ENCODE assay signal across 9 mouse cellular contexts in the genomic region with DNA sequence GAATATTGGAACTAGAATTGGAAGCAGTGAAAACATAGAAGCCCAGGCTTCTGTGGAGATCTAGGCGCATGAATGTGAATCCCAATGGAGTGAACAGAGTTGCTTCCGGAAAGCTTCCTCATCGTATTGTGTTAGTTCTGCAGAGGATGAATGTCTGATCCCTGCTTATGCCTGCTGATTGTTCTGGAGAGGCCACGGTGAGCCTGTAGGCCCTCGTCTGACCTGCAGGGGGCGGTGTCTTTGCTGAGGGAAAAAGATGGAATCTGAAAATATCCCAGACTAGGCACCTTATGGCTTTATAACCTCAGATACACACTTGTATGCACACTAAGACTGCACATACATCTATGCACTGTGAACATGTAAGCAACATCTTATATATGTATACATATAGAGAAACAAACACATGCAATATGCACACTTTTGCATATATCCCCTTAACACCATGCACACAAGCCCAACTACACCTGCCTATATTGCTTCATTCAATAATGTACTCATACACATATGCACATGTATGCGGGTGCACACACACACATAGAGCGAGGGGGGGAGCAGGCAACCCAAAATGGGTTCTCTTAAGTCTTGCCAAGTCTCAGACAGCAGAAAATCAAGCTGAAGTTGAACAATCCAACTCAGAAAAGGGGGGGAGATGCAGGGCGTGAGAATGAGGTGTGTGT.
DNase-seq lines count a peak whose midpoint lies in the region; ATAC-seq and TF ChIP-seq lines count a peak whose summit lies in the region.
"Had no signal": no experiment of that assay in that cellular context is flagged by ENCODE, and none has a peak within 500 bp of the region (broad histone marks: within the 10 kb centered on the region; RNA-seq: fewer than 3 reads in every experiment).

No protein-coding gene starts in this region.

- no peaks in the 10 kb centered on the region for H3K27me3 ChIP-seq in cerebellum, adult 2 months (ENCODE audit: control insufficient read depth, insufficient read depth, low read length)

- intact Hi-C loops in left cerebral cortex, postnatal 4 days (cut with DNase I): no loop called here

- H3K4me3 ChIP-seq in cerebellum, adult 2 months (replicated peaks; ENCODE audit: insufficient read depth, low read depth, low read length): no peak overlapping the region
- H3K4me3 ChIP-seq: limb, embryonic 15.5 days had no signal

- H3K27ac ChIP-seq in cerebellum, adult 2 months (ENCODE audit: insufficient read depth, low read length): no peak overlapping the region

- TF ChIP-seq CTCF in cerebellum, adult 2 months (IDR thresholded peaks at IDR 0.05; ENCODE audit: borderline replicate concordance, insufficient read depth, low read depth, low read length): peak; percentile 41; the same call in 1 of the 2 replicates

- H3K4me1 ChIP-seq in cerebellum, adult 2 months (ENCODE audit: control insufficient read depth, insufficient read depth, low read length): no peaks in the 10 kb centered on the region

- TF ChIP-seq POLR2A in cerebellum, adult 2 months (IDR thresholded peaks at IDR 0.05; ENCODE audit: borderline replicate concordance, insufficient read depth, low read length): no peak

- 52% methylated on average over 9 of the region's 9 CpGs for WGBS in cerebellum, adult 2 months

- DNase-seq in cerebellum, adult 11 months: peak; percentile 13
- peak; percentile 23 for DNase-seq in left cerebral cortex, postnatal 4 days
- no peak for DNase-seq in left cerebral cortex, adult 11 months (ENCODE audit: low spot score)
- peak; percentile 4 to 46 for DNase-seq in cerebellum, adult 2 months
- DNase-seq in kidney, postnatal 10 days: peak; percentile 47
- DNase-seq in thymus, postnatal 14 days: peak; percentile 24
- DNase-seq in urinary bladder, postnatal 10 days (ENCODE audit: low spot score): no peak

- no peak for ATAC-seq in cerebellum, adult (ENCODE audit: insufficient number of reproducible peaks, low FRiP score, low TSS enrichment)

Comparison
In these comparisons a context has a peak if more than half of its experiments do, and no peak if none do; other contexts are left out.
1. DNase-seq: peak in cerebellum, adult 11 months (single experiment), left cerebral cortex, postnatal 4 days (single experiment), cerebellum, adult 2 months (2 of 2), kidney, postnatal 10 days (single experiment) and thymus, postnatal 14 days (single experiment); none in left cerebral cortex, adult 11 months (single experiment) and urinary bladder, postnatal 10 days (single experiment).